Mouse (Mus musculus): ENCODE data around the gene Ebf1. TPM values are rescaled to one million over a fixed set of nuclear protein-coding genes. Genes with fewer than 3 reads are reported as not detected.

The Ebf1 gene
- total RNA-seq, 1 experiment from 2014 or later: 184 TPM

GRCm38 (mm10) chr11:45017493-45017892 is 400.4 kb downstream of the Ebf1 start:
- no peak for ATAC-seq (ENCODE audit: extremely low read depth, insufficient number of reproducible peaks, low FRiP score, poor library complexity, severe bottlenecking)

GRCm38 (mm10) chr11:45026012-45026411 is 408.9 kb downstream of the Ebf1 start:
- ATAC-seq (ENCODE audit: extremely low read depth, insufficient number of reproducible peaks, low FRiP score, poor library complexity, severe bottlenecking): no peak

- no peak for ATAC-seq (ENCODE audit: extremely low read depth, insufficient number of reproducible peaks, low FRiP score, poor library complexity, severe bottlenecking)
These were observed 409.6 kb downstream of the Ebf1 start for GRCm38 (mm10) chr11:45026674-45027073.

GRCm38 (mm10) chr11:45027076-45027475 is 410.0 kb downstream of the Ebf1 start:
- ATAC-seq (ENCODE audit: extremely low read depth, insufficient number of reproducible peaks, low FRiP score, poor library complexity, severe bottlenecking): no peak

GRCm38 (mm10) chr11:45055744-45056610 is 438.9 kb downstream of the Ebf1 start:
- ATAC-seq (ENCODE audit: extremely low read depth, insufficient number of reproducible peaks, low FRiP score, poor library complexity, severe bottlenecking): no peak

Other genes starting within 250 kb of the Ebf1 start
- not detected in 2 replicates for gene Il12b, start 217.3 kb upstream of the Ebf1 start, total RNA-seq (2017)
- 117 and 129 TPM in 2 replicates for gene Ublcp1, start 146.8 kb upstream of the Ebf1 start, total RNA-seq (2017)
- 138 and 156 TPM in 2 replicates for gene Rnf145, start 98.4 kb upstream of the Ebf1 start, total RNA-seq (2017)

Measured in neutrophil, adult 5-6 weeks (primary cell).